Mouse (Mus musculus): ENCODE results near the gene Fcgr4. TPM values are rescaled to one million over a fixed set of nuclear protein-coding genes. Genes with fewer than 3 reads are reported as not detected.

Fcgr4 gene
- 0.47 TPM for polyA plus RNA-seq (2017; shearing (Covaris generic))

DNA sequence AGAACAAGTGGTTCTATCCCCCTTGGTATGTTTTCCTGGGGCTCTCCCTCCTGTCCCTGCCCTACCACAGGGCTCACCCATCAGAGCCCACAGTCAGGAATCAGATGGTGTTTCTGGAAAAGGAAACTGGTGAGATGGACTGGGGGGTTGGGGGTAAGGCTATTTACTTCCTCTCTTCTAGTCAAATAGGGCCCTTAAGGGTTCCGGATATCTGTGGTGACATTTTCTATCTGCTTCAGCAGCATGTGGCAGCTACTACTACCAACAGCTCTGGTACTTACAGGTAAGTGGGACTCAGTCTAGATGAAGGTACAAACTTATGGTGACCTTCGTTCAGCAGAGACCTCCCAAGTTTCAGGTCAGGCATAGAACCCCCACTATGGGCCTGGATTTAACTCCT, at the start of gene Fcgr4:
Fcgr4 (plus strand) TSS at position 184 of the 400 bp plus-strand sequence.

DNA sequence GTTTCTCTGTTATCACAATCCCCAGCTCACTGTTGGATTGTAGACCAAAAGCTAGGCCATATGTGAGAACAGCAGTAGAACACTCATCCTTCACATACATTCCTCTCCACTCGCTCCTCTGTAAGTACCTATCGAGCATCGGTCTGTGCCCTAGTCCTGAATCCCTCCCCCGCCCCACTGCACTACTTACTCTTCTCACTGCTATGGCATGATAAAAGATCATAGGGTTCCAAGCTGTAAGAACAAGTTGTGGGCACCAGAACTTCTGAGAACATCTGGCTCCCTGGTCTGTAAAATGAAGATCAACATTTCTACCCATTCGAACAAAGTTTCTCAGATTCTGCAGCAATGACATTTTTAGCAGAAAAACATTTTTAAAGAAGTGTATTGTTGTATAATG, 42.3 kb upstream of the Fcgr4 start, which contains the start of gene Fcgr2b:
Fcgr2b (minus strand) TSS at position 101 of the 400 bp plus-strand sequence.

DNA sequence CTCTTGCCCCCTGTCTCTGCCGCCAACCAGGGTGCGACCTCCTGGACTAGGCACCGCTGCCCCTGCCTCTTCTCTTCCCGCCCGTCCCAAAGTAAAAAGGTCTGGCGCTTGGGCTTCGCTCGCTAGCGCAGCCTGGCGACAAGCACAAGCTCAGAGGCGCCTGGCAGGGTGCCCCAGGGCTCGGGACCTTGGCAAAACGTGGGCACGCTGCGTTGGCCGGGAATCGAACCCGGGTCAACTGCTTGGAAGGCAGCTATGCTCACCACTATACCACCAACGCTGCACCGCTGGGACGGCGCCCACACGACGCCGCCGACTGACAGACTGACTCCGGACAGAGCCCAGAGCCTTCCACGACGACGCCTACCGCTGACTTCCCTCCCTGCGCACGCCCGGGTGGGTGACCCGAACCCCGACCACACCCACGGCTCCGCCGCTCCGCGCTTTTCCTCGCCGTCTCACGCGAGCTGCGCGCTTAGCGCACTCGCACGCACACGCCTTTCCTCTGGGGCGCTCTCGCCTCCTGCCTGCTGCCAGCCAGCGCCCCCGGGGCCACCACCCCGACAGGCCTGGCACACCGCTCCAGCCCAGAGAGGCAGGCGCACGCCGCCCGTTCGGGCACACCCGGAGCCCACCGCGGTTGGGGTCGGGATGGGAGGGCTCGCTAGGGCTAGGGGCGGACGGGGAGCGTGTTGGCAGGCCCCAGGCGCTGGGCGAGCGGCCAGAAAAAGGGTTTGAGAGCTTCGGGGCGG, 45.9 kb downstream of the Fcgr4 start, which contains the start of gene Fcgr3:
Fcgr3 (minus strand) TSS at position 445 of the 752 bp plus-strand sequence.

Other genes starting within 250 kb of the Fcgr4 start
- gene Atf6, start 151.1 kb upstream of the Fcgr4 start, polyA plus RNA-seq (2017; shearing (Covaris generic)): 6.8 TPM
- not detected for gene Gm26620, start 133.9 kb upstream of the Fcgr4 start, polyA plus RNA-seq (2017; shearing (Covaris generic))
- gene Dusp12, start 133.4 kb upstream of the Fcgr4 start, polyA plus RNA-seq (2017; shearing (Covaris generic)): 39.2 TPM
- not detected for gene Fcrlb, start 106.0 kb upstream of the Fcgr4 start, polyA plus RNA-seq (2017; shearing (Covaris generic))
- 0.84 TPM for gene Fcrla, start 91.3 kb upstream of the Fcgr4 start, polyA plus RNA-seq (2017; shearing (Covaris generic))
- gene Fcgr2b, start 42.4 kb upstream of the Fcgr4 start, polyA plus RNA-seq (2017; shearing (Covaris generic)): 0.50 TPM
- 1.6 TPM for gene Fcgr3, start 46.0 kb downstream of the Fcgr4 start, polyA plus RNA-seq (2017; shearing (Covaris generic))
- 1.2 TPM for gene Cfap126, start 95.0 kb downstream of the Fcgr4 start, polyA plus RNA-seq (2017; shearing (Covaris generic))
- 159 TPM for gene Sdhc, start 131.7 kb downstream of the Fcgr4 start, polyA plus RNA-seq (2017; shearing (Covaris generic))
- not detected for gene Mpz, start 131.8 kb downstream of the Fcgr4 start, polyA plus RNA-seq (2017; shearing (Covaris generic))
- gene Pcp4l1, start 177.3 kb downstream of the Fcgr4 start, polyA plus RNA-seq (2017; shearing (Covaris generic)): not detected
- 0.36 TPM for gene Nr1i3, start 195.1 kb downstream of the Fcgr4 start, polyA plus RNA-seq (2017; shearing (Covaris generic))
- gene Tomm40l, start 203.6 kb downstream of the Fcgr4 start, polyA plus RNA-seq (2017; shearing (Covaris generic)): 34.9 TPM
- not detected for gene Apoa2, start 206.1 kb downstream of the Fcgr4 start, polyA plus RNA-seq (2017; shearing (Covaris generic))
- 5.2 TPM for gene Fcer1g, start 215.4 kb downstream of the Fcgr4 start, polyA plus RNA-seq (2017; shearing (Covaris generic))
- gene Adamts4, start 231.5 kb downstream of the Fcgr4 start, polyA plus RNA-seq (2017; shearing (Covaris generic)): 0.12 TPM
- 181 TPM for gene Ndufs2, start 232.5 kb downstream of the Fcgr4 start, polyA plus RNA-seq (2017; shearing (Covaris generic))

Measured in CD4-positive, CD25-positive, alpha-beta regulatory T cell (primary cell).